Mouse (Mus musculus): ENCODE measurements around the gene Cops3. TPM values are rescaled to one million over a fixed set of nuclear protein-coding genes. Genes with fewer than 3 reads are reported as not detected.

The Cops3 gene
- polyA plus RNA-seq, 1 experiment from 2014 or later: 172 TPM

GRCm38 (mm10) chr11:59774522-59774921 is 65.1 kb downstream of the Cops3 start:
- H3K9me3 ChIP-seq (replicated peaks; ENCODE audit: control insufficient read depth, low read length): no peaks in the 10 kb centered on the region
- WGBS: 79% methylated on average over 4 of the region's 4 CpGs
- peaks cover 24% of the 10 kb centered on the region for H3K36me3 ChIP-seq (ENCODE audit: control insufficient read depth, insufficient read depth, low read length)
- no peaks in the 10 kb centered on the region for H3K27me3 ChIP-seq (ENCODE audit: control insufficient read depth, insufficient read depth, low read length)
- no peak overlapping the region for H3K4me2 ChIP-seq (ENCODE audit: low read depth, low read length)
- no peak overlapping the region for H3K9ac ChIP-seq (ENCODE audit: low read length)
- no peak overlapping the region for H3K4me3 ChIP-seq (replicated peaks; ENCODE audit: low read length)
- H3K27ac ChIP-seq (ENCODE audit: low read length): no peak overlapping the region
- no peak for ATAC-seq (ENCODE audit: insufficient read depth, low FRiP score)
- H3K4me1 ChIP-seq (ENCODE audit: control insufficient read depth, insufficient read depth, low read length): no peaks in the 10 kb centered on the region

- H3K4me1 ChIP-seq (ENCODE audit: control insufficient read depth, insufficient read depth, low read length): no peaks in the 10 kb centered on the region
- no peaks in the 10 kb centered on the region for H3K27me3 ChIP-seq (ENCODE audit: control insufficient read depth, insufficient read depth, low read length)
- H3K4me2 ChIP-seq (ENCODE audit: low read depth, low read length): no peak overlapping the region
- H3K9me3 ChIP-seq (replicated peaks; ENCODE audit: control insufficient read depth, low read length): no peaks in the 10 kb centered on the region
- H3K4me3 ChIP-seq (replicated peaks; ENCODE audit: low read length): no peak overlapping the region
- ATAC-seq (ENCODE audit: insufficient read depth, low FRiP score): no peak
- H3K36me3 ChIP-seq (ENCODE audit: control insufficient read depth, insufficient read depth, low read length): peaks cover 28% of the 10 kb centered on the region
- 90% methylated on average over 4 of the region's 4 CpGs for WGBS
- no peak overlapping the region for H3K27ac ChIP-seq (ENCODE audit: low read length)
- H3K9ac ChIP-seq (ENCODE audit: low read length): no peak overlapping the region
Observed at GRCm38 (mm10) chr11:59772902-59773301, 66.7 kb downstream of the Cops3 start.

GRCm38 (mm10) chr11:59772291-59772690 is 67.3 kb downstream of the Cops3 start:
- no peak overlapping the region for H3K27ac ChIP-seq (ENCODE audit: low read length)
- 88% methylated on average over 2 of the region's 2 CpGs for WGBS
- H3K9me3 ChIP-seq (replicated peaks; ENCODE audit: control insufficient read depth, low read length): no peaks in the 10 kb centered on the region
- no peak overlapping the region for H3K4me3 ChIP-seq (replicated peaks; ENCODE audit: low read length)
- no peak for ATAC-seq (ENCODE audit: insufficient read depth, low FRiP score)
- H3K9ac ChIP-seq (ENCODE audit: low read length): no peak overlapping the region
- H3K4me1 ChIP-seq (ENCODE audit: control insufficient read depth, insufficient read depth, low read length): no peaks in the 10 kb centered on the region
- peaks cover 30% of the 10 kb centered on the region for H3K36me3 ChIP-seq (ENCODE audit: control insufficient read depth, insufficient read depth, low read length)
- H3K4me2 ChIP-seq (ENCODE audit: low read depth, low read length): no peak overlapping the region
- H3K27me3 ChIP-seq (ENCODE audit: control insufficient read depth, insufficient read depth, low read length): no peaks in the 10 kb centered on the region

GRCm38 (mm10) chr11:59770753-59771152 is 68.9 kb downstream of the Cops3 start:
- ATAC-seq (ENCODE audit: insufficient read depth, low FRiP score): no peak
- peaks cover 32% of the 10 kb centered on the region for H3K36me3 ChIP-seq (ENCODE audit: control insufficient read depth, insufficient read depth, low read length)
- 83% methylated on average over 7 of the region's 7 CpGs for WGBS

GRCm38 (mm10) chr11:59769738-59770137 is 69.9 kb downstream of the Cops3 start:
- H3K4me3 ChIP-seq (replicated peaks; ENCODE audit: low read length): no peak overlapping the region
- no peak overlapping the region for H3K4me2 ChIP-seq (ENCODE audit: low read depth, low read length)
- no peak for ATAC-seq (ENCODE audit: insufficient read depth, low FRiP score)
- H3K36me3 ChIP-seq (ENCODE audit: control insufficient read depth, insufficient read depth, low read length): peaks cover 37% of the 10 kb centered on the region
- 87% methylated on average over 6 of the region's 6 CpGs for WGBS
- no peaks in the 10 kb centered on the region for H3K27me3 ChIP-seq (ENCODE audit: control insufficient read depth, insufficient read depth, low read length)
- H3K9me3 ChIP-seq (replicated peaks; ENCODE audit: control insufficient read depth, low read length): no peaks in the 10 kb centered on the region
- no peak overlapping the region for H3K27ac ChIP-seq (ENCODE audit: low read length)
- H3K4me1 ChIP-seq (ENCODE audit: control insufficient read depth, insufficient read depth, low read length): no peaks in the 10 kb centered on the region
- no peak overlapping the region for H3K9ac ChIP-seq (ENCODE audit: low read length)

More at GRCm38 (mm10) chr11:59770753-59771152, 68.9 kb downstream of the Cops3 start:
- Histone ChIP-seq H3K4me1 (ENCODE audit: control insufficient read depth, insufficient read depth, low read length) (no peaks in the 10 kb centered on the region), H3K27me3 (ENCODE audit: control insufficient read depth, insufficient read depth, low read length) (no peaks in the 10 kb centered on the region), H3K9ac (ENCODE audit: low read length) (no peak overlapping the region), H3K27ac (ENCODE audit: low read length) (no peak overlapping the region), H3K9me3 (replicated peaks; ENCODE audit: control insufficient read depth, low read length) (no peaks in the 10 kb centered on the region), H3K4me3 (replicated peaks; ENCODE audit: low read length) (no peak overlapping the region), H3K4me2 (ENCODE audit: low read depth, low read length) (no peak overlapping the region)

- no peak overlapping the region for H3K4me3 ChIP-seq (replicated peaks; ENCODE audit: low read length)
- H3K9me3 ChIP-seq (replicated peaks; ENCODE audit: control insufficient read depth, low read length): no peaks in the 10 kb centered on the region
- no peaks in the 10 kb centered on the region for H3K4me1 ChIP-seq (ENCODE audit: control insufficient read depth, insufficient read depth, low read length)
- no peak for ATAC-seq (ENCODE audit: insufficient read depth, low FRiP score)
- WGBS: 97% methylated on average over 2 of the region's 2 CpGs
- no peaks in the 10 kb centered on the region for H3K27me3 ChIP-seq (ENCODE audit: control insufficient read depth, insufficient read depth, low read length)
- no peak overlapping the region for H3K9ac ChIP-seq (ENCODE audit: low read length)
- H3K27ac ChIP-seq (ENCODE audit: low read length): no peak overlapping the region
- no peak overlapping the region for H3K4me2 ChIP-seq (ENCODE audit: low read depth, low read length)
- peaks cover 40% of the 10 kb centered on the region for H3K36me3 ChIP-seq (ENCODE audit: control insufficient read depth, insufficient read depth, low read length)
Observed at GRCm38 (mm10) chr11:59769307-59769706, 70.3 kb downstream of the Cops3 start.

Other genes with a start within 250 kb of the Cops3 start
- gene Olfr223, start 246.5 kb downstream of the Cops3 start, polyA plus RNA-seq (2015; fragmentation: Nextera tagmentation; extraction: Ambion mirVana): not detected in 2 replicates
- 45.6 and 46.7 TPM in 2 replicates for gene Mprip, start 178.5 kb downstream of the Cops3 start, polyA plus RNA-seq (2015; fragmentation: Nextera tagmentation; extraction: Ambion mirVana)
- 6.0 and 7.7 TPM in 2 replicates for gene Pld6, start 52.2 kb downstream of the Cops3 start, polyA plus RNA-seq (2015; fragmentation: Nextera tagmentation; extraction: Ambion mirVana)
- gene Flcn, start 29.8 kb downstream of the Cops3 start, polyA plus RNA-seq (2015; fragmentation: Nextera tagmentation; extraction: Ambion mirVana): 34.1 and 35.6 TPM in 2 replicates
- 29.4 and 31.6 TPM in 2 replicates for gene Nt5m, start 391 bp downstream of the Cops3 start, polyA plus RNA-seq (2015; fragmentation: Nextera tagmentation; extraction: Ambion mirVana)
- gene Med9, start 108.4 kb upstream of the Cops3 start, polyA plus RNA-seq (2015; fragmentation: Nextera tagmentation; extraction: Ambion mirVana): 33.5 and 35.7 TPM in 2 replicates
- 2.5 and 2.7 TPM in 2 replicates for gene Rasd1, start 125.1 kb upstream of the Cops3 start, polyA plus RNA-seq (2015; fragmentation: Nextera tagmentation; extraction: Ambion mirVana)
- 8.1 and 9.5 TPM in 2 replicates for gene Pemt, start 206.7 kb upstream of the Cops3 start, polyA plus RNA-seq (2015; fragmentation: Nextera tagmentation; extraction: Ambion mirVana)

All from stomach, embryonic 16.5 days (tissue).